Mouse (Mus musculus) B cell, adult 2 months (primary cell): ENCODE results near the gene Ackr3.

ENCODE experiments used
- DNase-seq, 2 experiments: peaks; one replicate each; pipeline ENCODE4 v3.0.0; 2022

The Ackr3 gene

DNA sequence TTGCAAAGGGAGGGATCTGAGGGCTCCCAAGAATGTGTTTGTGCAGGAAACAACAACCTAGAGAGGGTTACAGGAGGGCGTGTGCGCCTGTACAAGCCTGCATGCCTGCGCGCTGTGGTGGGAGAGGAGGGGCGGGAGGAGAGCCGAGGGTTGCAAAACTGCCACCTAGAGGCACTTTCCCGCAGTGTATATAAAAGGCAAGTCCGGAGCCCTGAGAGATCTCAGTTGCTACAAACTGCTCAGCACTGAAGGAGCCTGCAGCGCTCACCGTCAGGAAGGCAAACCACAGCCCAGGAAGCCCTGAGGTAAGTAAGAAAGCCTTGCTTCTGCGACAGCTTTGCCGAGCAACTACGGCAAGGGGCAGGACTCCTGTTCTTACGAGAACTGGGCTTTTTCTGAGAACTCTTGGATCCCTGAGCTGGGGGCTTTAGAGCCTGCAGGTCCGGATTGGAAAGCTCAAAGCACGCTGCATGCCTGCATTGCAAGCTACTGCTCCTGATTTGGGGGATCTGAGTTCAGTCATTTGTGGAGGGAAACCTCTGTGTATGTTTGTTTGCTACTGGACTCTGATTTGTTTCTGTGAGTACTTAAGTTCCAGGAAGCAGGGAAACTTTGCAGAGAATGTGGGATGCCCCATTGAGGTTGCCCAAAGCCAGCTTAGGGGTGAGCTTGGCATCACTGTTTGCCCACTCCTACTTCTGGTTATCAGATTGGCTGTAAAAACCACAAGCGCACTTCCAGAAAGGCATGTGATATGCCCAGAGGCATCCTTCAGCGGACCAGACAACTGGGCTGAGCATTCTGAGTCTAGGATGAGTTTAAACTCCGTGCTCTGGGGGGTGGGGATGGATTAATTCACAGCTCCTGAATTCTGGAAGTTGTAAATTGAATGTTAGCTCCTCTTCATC, at the start of gene Ackr3:
Gene Ackr3, plus strand, starts transcription at position 198 of the 908 bp plus-strand sequence.
- DNase-seq, result peak; percentile 63 to 76

DNA sequence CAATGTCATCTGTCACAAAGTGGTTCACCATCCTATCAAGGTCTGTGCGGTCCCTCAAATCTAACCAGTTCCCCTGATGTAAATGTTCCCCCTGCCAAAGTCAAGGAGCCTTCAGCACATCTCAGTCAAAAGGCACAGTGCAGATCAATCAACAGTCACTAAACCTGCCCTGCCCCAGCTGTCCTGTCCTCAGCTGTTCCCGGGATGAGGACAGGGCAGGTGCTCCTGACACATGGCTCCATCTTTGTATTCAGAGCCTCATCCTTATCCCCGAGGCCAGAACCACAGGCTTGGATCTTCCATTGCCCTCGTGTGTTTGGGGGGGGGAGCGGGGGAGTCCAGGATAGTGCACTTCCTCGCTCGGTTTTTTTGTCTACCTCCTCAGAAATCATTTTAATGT, 47.2 kb upstream of the Ackr3 start:
- no peak for DNase-seq

DNA sequence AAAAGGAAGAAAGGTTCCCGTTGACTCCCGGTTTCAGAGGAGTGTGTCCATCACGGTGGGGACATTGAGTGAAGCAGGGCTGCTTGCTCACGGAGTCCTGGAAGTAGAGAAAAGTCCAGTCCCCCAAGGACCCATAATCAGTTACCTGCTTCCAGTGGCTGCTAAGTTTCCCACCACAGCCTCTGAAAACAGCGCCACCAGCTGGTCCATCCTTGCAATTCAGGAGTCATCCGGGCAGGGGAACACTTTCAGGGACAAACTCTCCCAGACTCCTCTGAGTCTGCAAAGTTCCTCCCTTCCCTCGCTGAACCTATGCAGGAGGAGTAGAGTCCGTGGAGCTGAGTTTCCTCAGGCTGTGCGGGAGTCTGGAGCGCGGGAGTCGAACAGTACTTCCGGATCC, 43.9 kb upstream of the Ackr3 start:
- DNase-seq, result no peak

DNA sequence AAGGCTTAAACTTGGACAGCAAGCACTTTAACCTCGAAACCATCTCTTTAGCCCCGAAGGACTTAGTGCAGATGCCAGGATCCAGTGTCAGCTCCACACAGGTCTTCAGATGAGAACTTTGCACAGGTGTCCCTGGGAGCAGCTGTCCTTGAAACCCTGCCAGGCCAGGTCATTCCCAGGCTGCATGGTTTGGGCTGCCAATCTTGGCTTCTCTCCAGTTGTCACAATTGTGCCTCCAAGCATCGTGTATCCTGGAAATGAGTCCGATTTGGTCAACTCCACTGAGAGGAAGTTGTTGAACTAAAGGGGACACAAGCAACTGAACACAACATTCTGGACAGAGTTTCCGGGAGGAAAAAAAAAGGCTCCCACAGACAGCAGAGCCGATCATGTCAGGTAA, 42.2 kb upstream of the Ackr3 start:
- DNase-seq, result no peak

DNA sequence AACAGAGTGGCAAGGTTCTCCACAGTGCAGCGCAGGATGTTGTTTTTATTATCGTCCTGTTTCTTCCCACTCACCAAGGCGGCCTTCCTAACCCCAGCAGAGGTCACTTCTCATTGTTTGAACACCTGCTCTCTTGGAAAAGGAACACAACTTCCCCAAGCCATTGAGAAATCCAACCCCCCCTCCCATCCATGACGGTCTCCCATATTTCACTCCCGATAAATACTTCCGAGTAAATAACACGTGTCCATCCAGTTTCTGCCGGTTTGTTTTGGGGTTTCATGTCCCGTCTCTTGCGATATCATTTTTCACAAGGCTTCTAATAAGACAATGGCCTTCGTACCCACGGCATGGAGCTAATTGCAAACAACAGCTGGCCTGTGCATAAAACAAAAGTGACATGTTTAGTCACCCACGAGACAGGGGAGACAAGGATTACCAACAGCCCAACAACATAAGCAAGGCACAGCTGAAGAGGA, 41.4 kb upstream of the Ackr3 start:
- DNase-seq, result no peak

DNA sequence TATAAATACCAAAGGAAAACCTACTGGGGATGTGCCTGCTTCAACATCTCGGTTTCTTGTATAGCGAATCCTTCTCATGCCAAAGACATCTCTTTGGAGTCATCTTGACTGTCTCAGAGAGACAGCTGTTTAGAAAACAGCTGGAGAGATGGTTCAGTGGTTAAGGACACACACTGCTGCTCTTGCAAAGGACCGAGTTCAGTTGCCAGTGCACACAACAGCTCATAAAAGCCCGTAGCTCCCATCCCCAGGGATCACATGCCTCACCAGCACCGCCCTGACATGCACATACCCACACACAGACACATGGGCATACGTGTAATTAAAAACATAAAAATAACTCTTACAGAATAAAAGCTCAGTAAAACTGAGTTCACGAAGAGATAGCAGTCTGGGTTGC, 40.6 kb upstream of the Ackr3 start:
- DNase-seq, result no peak

DNA sequence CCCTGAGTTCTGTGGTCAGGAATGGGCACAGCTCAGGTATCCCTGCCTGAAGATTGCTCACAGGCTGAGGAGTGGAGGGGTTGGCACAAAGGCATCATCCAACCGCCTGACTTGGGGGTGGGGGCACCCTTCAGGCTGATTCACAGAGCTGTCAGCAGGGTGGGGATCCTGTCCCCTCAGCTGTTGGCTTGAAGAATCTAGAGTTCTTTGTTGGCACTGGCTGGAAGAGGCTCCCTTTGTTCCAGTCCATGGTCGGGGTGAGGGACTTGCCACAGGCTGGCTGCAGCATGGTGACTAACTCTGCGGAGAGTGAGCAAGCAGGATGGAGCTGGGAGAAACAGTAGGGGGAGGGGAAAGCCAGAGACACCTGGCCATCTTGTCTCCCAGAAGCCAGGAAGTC, 39.5 kb upstream of the Ackr3 start:
- no peak for DNase-seq

DNA sequence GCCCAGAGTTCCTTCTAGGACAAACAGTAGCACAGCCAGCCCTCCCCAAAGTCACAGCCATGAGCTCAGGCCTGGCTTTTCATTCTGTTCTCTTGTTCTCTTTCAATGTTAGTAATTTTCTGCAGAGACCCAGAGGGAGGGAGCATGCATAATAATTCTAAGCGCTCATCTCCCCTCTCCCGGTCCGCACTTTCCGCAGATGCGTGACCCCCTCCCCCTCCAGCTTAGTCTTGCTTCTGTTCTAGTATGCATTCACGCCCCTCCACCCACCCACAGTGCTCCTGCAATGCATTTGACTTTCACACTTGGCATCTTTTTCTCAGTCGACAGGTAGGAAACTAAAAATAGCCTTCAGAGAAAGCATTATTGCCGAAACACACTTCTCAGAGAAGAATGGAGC, 29.4 kb upstream of the Ackr3 start:
- DNase-seq, result no peak

DNA sequence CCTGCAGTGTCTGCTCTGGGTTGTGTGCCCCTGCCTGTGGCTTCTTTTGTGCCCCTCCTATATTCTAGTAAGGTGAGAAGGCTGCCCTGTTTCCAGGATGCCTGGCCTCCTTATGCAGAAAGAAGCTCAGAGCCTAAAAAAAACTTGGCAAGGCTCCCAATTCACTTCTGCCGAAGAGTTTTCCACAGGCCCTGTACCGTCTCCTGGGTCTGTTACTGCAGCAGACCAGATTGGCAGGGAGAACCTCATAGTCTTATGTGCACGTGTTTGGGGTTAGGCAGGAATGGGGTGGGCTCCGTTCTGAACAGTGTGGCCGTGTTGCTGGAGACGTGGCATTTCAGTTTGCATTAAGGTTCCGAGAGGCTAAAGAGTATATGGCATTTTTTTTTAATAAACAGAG, 27.6 kb upstream of the Ackr3 start:
- DNase-seq, result no peak

DNA sequence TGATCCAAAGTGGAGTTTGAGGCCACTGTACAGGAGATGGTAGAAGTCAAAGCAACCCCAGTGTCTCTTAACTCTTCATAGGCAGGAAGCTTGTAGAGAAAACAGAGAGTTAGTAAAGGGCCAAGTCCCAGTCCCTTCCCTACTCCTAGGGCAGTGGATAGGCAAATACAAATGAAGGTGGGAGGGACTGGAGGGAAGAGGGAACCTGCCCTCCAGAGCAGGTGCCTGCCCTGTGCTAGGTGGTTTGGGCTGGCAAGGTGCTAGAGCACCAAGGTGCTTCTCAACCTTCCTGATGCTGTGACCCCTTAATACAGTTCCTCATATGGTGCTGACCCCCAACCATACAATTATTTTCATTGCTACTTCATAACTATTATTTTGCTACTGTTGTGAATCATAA, 26.2 kb upstream of the Ackr3 start:
- DNase-seq, result no peak

DNA sequence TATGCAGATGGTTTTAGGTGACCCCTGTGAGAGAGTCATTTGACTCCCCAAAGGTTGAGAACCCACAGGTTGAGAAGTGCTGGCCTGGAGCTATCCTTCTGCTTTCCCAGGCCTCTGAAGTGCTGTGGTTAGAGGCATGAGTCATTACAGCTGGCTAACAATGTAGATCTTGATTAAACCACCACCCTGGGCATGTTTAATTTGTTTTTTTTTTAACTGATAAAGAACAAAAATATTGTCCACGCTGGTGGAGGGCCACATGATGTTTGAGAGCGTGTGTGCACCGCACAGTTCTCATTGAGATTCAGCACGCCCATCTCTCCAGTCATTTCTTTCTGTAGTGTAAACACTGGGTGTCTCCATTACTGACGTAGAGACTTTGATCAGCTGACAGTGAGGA, 25.8 kb upstream of the Ackr3 start:
- DNase-seq, result no peak

DNA sequence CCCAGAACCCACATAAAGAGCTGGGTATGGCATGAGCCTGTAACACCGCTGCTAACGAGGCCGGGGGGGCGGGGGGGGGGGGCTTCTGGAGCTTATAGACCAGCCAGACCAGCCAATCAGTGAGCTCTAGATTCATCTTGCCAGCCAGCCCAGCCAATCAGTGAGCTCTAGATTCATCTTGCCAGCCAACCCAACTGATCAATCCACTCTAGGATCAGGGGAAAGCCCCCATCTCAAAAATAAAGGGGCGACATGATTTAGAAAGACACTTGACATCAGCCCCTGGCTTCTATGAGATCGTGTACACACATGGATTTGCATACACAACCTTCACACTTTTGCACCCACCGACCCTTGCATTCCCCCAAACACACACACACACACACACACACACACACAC, 23.3 kb upstream of the Ackr3 start:
- peak; percentile 29 to 55 for DNase-seq

DNA sequence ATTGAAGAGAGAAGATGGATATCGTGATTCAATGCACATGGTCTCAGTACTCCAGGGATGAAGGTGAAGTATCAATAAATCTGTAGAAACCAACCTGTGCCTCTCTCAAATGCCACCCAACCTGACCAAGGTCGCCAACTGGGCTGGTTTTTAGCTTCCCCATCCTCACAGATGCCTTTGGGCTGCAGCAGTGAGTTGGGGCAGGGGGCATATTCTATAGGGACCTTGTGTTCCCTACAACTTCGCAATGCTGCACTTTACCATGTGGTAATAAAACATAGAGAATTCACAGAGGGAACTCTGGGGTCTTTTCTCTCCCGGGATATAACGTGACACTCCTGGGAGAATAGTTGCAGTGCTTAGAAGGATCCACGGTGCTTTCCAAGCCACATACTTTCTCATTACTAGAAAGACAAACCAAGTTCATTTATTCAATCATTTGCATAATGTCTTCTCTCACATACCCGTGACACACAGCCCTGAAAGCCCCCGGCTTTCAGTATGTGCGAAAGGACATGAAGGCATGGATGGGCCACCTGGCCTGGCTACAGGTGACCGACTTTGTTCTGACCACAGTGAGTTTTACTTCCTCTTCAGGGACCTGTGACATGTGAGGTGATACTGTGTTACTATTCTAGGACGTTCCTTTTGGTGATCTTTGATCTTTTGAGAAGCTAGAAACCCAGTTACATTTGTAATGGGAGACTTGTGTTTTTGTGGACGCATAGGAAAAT, 22.6 kb upstream of the Ackr3 start:
- peak; percentile 69 to 79 for DNase-seq

DNA sequence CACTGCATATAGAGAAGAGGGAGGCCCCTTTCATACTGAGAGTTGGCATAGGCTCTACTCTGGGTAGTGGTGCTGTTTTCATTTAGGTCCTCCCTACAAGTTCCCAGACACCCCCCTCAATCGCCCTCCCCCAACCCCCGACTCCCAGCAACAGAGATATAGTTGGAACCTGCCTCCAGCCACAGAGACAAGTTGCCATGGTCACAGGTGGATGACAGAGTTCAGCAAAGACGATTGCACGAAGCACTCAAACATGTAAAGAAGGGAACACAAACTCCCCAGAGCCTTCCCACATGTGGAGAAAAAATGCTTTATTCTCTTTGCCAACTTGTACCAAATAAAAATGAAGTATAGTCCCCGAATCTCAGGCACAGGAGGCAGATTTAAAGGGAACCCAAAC, 21.3 kb upstream of the Ackr3 start:
- DNase-seq, result no peak

DNA sequence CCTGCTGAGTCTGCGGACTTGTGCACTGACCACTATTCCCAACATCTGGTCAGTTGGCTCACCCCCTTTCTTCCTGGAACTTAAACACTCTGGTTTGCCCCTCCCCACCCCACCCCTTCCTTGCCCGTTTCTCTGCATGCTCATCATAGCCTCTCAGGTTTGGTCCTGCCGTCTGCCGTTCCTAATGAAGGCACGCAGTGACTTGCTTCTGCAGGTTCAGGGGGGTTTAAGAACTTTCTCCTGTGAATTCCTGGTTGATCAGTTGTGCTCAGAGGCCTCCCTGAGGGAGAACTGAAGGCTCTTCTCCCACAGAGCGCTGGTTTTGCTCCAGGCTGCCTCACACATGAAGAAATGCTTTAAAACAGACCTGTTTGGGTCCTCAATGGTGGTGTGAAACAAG, 20.2 kb upstream of the Ackr3 start:
- no peak for DNase-seq

DNA sequence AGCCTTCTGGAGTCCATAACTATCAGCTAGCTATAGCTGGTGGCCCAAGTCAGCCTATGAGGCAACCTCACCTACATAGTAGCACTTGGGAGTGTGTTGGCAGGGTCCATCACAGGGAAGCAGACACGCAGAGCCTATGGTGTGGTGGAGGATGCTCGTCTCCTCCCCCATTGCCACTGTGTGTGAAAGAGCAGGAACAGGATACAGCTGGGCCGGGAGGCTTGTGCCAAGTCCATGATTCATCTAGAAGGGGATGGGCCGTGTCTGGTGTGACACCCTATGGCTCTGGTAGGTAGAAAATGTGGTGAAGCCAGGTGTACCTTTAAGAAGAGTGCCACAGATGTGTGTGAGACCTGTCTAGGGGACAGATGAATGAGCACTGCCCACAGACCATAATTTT, 17.6 kb upstream of the Ackr3 start:
- no peak for DNase-seq

DNA sequence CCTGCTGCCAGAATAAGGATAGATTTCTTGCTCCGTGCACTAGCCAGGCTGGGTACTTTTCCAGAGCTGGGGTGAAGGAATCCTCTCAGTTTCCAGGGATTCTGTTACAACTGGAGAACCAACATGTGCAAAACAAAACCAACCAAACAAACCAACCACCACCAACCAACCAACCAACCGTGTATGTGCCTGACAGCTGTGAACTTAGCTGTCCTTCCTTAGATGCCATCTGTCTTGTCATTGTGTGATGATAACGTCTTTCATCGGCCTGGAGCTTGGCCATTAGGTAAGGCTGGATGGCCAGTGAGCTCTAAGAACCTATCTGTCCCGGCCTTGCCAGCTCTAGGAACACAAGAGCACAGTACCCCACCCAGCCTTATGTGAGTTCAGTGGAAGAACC, 16.9 kb upstream of the Ackr3 start:
- no peak for DNase-seq

DNA sequence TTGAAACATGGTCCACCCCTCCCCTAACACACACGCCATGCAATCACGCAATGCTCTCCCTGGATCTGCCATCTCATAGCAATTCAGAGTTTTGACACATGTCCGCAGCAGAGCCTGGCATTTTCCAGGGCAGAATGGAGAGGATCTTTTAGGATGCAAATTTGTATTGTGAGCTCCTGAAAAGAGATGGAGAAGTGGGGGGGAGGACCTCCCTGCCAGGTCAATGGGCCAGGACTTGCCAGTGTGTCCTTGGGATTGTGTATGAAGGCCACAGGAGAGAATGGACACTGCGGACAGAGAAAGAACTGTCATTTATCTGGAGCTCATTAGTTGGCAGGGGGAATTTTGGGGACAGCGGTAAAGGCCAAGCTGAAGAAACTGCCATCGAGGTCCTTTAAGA, 14.7 kb upstream of the Ackr3 start:
- no peak for DNase-seq

DNA sequence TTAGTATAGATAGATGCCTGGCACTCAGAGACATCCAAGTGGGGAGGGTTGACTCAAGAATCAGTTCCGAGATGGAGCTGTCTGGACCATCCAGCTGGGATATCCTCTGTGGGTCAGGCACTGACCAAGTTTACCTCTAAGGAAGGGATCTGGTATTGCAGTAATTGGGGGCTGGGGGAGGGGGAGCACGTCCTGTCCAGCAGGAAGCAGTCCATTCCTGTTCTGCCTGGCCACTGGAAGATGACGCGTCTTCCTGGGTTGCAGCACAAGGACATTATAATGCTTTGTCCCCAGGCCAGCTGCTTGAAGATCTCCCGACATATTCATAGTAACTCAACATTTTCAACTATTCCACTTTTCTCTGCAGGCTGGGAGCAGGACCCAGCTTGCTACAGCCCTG, 2.5 kb upstream of the Ackr3 start:
- no peak for DNase-seq

DNA sequence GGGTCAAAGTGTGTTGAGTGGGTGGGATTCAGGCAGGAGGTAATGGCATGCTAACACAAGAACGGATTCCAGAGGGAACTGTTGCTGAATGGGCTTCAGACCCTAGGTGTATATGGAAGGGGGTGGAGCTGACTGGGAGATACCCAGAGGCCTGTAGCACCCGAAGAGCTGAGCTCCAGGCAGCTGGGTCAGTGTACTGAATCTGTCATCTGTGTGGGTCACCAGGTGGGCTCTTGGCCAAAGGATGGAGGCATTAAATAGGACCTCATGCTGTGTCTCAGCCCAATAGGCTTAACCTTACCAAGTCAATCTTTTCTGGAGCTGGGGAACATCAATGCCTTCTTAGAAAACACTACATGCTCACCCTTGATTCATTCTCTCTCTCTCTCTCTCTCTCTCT, 2.1 kb upstream of the Ackr3 start:
- DNase-seq, result no peak

DNA sequence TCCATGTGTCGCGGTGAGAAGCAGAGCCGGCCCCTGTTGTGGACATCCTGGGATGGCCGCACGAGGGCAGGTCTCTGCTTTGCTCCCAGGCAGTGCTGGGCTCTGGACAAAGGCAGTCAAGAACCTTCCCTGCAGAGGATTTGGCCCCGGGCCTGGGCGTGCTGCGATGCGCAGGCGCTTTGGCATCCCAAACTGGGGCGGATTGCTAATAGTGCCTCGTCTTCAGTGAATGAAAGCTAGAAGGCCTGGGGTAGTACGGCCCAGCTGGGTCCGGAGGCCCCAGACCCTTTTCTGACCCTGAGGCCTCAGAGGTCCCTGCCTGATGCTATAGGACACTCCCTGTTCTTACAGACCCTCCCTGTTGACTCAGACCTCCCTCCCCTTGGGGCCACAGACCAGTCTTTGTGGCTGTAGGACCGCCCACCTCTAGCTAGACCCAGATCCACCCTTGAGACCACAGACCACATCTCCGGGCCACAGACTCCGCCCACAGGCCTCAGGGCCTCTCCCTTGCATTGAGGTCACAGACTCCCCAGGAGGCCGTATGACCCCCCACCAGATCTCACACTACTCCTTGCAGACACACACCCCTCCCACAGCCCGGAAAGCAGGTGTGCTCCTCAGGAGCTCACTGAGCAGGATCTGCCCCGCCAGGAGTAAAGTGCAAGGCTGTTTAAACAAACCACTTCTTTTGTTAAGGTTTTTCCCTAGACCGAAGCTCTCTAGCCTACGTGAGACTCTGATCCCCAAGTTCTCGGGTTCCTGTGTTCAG, 1.4 kb upstream of the Ackr3 start:
- DNase-seq, result peak; percentile 41 to 45

DNA sequence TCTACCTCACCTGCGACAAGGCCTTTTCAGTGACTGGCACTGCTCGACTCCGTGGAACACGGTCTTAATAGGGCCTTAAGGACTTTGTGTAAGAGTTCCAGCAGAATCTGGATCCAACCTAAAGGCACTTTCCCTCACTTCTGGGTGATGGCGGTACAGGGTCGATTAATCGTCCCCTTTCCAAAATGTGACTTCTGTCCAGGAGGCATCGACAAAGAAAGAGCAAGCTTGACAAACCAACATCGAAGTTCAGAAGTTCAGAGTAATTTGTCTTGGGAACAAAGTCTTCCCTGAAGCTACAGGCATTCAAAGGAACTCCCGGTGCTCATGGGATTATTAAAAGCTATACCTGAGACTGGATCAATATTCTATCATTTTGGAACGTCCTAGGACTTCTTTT, 439 bp upstream of the Ackr3 start:
- no peak for DNase-seq

DNA sequence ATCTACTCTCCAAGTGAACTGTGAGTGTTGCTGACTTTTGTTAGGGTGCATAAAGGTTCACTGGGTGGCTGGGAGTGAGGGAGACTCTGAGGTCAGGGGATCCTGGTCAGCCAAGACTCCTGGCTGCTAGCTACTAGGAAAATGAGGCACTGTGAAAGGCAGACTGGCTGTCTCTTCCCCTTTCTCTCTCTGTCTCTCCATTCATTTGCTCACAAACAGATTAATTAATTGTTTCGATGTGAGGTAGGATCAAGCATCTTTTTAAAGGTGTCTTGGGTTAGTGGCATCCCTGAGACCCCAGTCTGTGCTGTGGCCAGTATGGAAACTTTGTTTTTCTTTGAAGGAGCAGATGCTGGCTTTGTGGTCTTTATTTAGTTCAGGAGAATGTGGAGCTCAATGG, 1.0 kb downstream of the Ackr3 start:
- no peak for DNase-seq

DNA sequence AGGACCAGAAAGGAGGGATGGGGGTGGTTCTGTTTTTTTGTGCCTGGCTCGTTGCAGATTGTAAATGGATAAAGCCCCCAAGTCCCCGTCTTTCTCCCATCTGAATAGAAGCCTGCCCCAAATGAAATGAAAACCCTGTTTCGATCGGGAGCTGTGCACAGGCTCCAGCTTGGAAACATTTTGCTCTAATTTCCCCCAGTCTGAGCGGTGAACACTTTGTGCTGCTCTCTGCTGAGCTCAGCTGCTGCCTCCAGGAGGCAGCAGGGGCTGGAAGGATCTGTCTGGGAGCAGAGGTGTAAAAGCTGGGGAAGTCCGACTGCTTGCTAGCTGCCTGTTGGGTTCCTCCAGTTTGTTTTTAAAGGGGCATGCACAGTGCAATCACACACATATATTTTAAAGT, 1.4 kb downstream of the Ackr3 start:
- no peak for DNase-seq
